Mouse (Mus musculus): ENCODE data around the gene Depdc1a. TPM values are rescaled to one million over a fixed set of nuclear protein-coding genes. Genes with fewer than 3 reads are reported as not detected.

The Depdc1a gene
- total RNA-seq, 1 experiment = 17.9 TPM

DNA sequence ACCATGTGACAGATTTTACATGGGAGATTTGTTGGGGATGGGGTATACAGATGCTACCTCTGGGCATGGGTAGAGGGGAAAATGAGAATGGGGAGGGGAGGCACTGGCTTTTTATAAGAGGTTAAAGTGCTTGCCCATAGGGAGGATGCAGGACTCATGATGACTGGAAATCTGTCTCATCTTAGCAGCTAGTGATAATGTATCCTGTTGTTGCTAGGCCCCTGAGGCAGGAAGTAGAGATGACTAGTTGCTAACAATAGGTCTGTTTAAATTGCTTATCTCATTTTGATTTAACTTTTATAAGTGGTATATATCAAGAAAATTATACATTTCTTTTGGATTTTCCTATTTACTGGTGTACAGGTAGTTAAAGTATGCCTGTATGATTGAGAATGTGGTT is 13.7 kb downstream of the Depdc1a start:
- Histone ChIP-seq H3K4me1 (ENCODE audit: control insufficient read depth in 2 of 2, insufficient read depth in 2 of 2, low read length in 2 of 2, poor library complexity in 1 of 2) (peaks cover 0 to 2% of the 10 kb centered on the region in 2 experiments; a peak in 1 of 4 replicates), H3K36me3 (ENCODE audit: control insufficient read depth, insufficient read depth, low read length, poor library complexity, severe bottlenecking) (no peaks in the 10 kb centered on the region), H3K4me3 (ENCODE audit: insufficient read depth in 1 of 2, low read depth in 1 of 2, low read length in 2 of 2, poor library complexity in 1 of 2, severe bottlenecking in 1 of 2) (no peak overlapping the region), H3K9ac (ENCODE audit: insufficient read depth, low read depth, low read length, poor library complexity, severe bottlenecking) (no peak overlapping the region), H3K27ac (ENCODE audit: insufficient read depth, low read depth, low read length, poor library complexity, severe bottlenecking) (no peak overlapping the region), H3K9me3 (ENCODE audit: control insufficient read depth, insufficient read depth, low read depth, low read length) (no peaks in the 10 kb centered on the region)
- in situ Hi-C loops (cut with MboI; ENCODE audit: low sequenced_read_pairs in 2 of 2, unreplicated experiment in 2 of 2) = no loop called here
- no peak for DNase-seq (ENCODE audit: low read depth, low spot score)
- TF ChIP-seq MAFK (IDR thresholded peaks at IDR 0.05; ENCODE audit: insufficient read depth, low read depth, low read length) (no peak), CHD2 (IDR thresholded peaks at IDR 0.05; ENCODE audit: low read depth, low read length) (no peak), HCFC1 (IDR thresholded peaks at IDR 0.05; ENCODE audit: borderline replicate concordance, insufficient read depth, low read length) (no peak), ZC3H11A (IDR thresholded peaks at IDR 0.05; ENCODE audit: borderline replicate concordance, low read depth, low read length) (no peak), ZNF384 (IDR thresholded peaks at IDR 0.05; ENCODE audit: low read depth, low read length) (no peak)

DNA sequence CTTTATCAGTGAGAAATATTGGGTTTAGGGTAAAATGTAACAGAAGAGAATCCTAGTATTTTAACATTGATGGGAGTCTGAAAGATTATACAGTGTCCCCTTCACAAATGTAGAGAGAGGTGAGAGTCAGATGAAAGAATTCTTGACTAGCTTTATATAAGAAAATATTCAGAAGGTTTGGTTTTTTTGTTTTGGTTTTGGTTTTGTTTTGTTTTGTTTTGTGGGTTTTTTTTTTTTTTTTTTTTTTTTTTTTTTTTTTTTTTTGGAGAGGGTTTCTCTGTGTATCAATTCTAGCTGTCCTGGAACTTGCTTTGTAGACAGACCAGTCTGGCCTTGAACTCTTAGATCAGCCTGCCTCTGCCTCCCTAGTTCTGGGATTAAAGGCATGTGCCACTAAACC is 33.3 kb downstream of the Depdc1a start:
- no peak overlapping the region for H3K4me3 ChIP-seq (ENCODE audit: insufficient read depth in 1 of 2, low read depth in 1 of 2, low read length in 2 of 2, poor library complexity in 1 of 2, severe bottlenecking in 1 of 2)
- in situ Hi-C loops (cut with MboI; ENCODE audit: low sequenced_read_pairs in 2 of 2, unreplicated experiment in 2 of 2) = no loop called here

GRCm38 (mm10) chr3:159548303-159548702 is 53.1 kb downstream of the Depdc1a start:
- no peak for TF ChIP-seq ZC3H11A (IDR thresholded peaks at IDR 0.05; ENCODE audit: borderline replicate concordance, low read depth, low read length)
- no peak for TF ChIP-seq MAFK (IDR thresholded peaks at IDR 0.05; ENCODE audit: insufficient read depth, low read depth, low read length)
- no peak for TF ChIP-seq HCFC1 (IDR thresholded peaks at IDR 0.05; ENCODE audit: borderline replicate concordance, insufficient read depth, low read length)
- TF ChIP-seq CHD2 (IDR thresholded peaks at IDR 0.05; ENCODE audit: low read depth, low read length) = no peak
- no peak for TF ChIP-seq ZNF384 (IDR thresholded peaks at IDR 0.05; ENCODE audit: low read depth, low read length)
- H3K9me3 ChIP-seq (ENCODE audit: control insufficient read depth, insufficient read depth, low read depth, low read length) = no peaks in the 10 kb centered on the region
- no peak overlapping the region for H3K27ac ChIP-seq (ENCODE audit: insufficient read depth, low read depth, low read length, poor library complexity, severe bottlenecking)
- H3K9ac ChIP-seq (ENCODE audit: insufficient read depth, low read depth, low read length, poor library complexity, severe bottlenecking) = no peak overlapping the region
- no peak overlapping the region for H3K4me3 ChIP-seq (ENCODE audit: insufficient read depth in 1 of 2, low read depth in 1 of 2, low read length in 2 of 2, poor library complexity in 1 of 2, severe bottlenecking in 1 of 2)
- no peak for DNase-seq (ENCODE audit: low read depth, low spot score)
- no peaks in the 10 kb centered on the region for H3K4me1 ChIP-seq (ENCODE audit: control insufficient read depth in 2 of 2, insufficient read depth in 2 of 2, low read length in 2 of 2, poor library complexity in 1 of 2)
- in situ Hi-C loops (cut with MboI; ENCODE audit: low sequenced_read_pairs in 2 of 2, unreplicated experiment in 2 of 2) = no loop called here
- no peaks in the 10 kb centered on the region for H3K36me3 ChIP-seq (ENCODE audit: control insufficient read depth, insufficient read depth, low read length, poor library complexity, severe bottlenecking)

More for the DNA sequence above, 33.3 kb downstream of the Depdc1a start:
- Histone ChIP-seq H3K9me3 (ENCODE audit: control insufficient read depth, insufficient read depth, low read depth, low read length) (no peaks in the 10 kb centered on the region), H3K9ac (ENCODE audit: insufficient read depth, low read depth, low read length, poor library complexity, severe bottlenecking) (no peak overlapping the region), H3K27ac (ENCODE audit: insufficient read depth, low read depth, low read length, poor library complexity, severe bottlenecking) (no peak overlapping the region), H3K36me3 (ENCODE audit: control insufficient read depth, insufficient read depth, low read length, poor library complexity, severe bottlenecking) (no peaks in the 10 kb centered on the region), H3K4me1 (ENCODE audit: control insufficient read depth in 2 of 2, insufficient read depth in 2 of 2, low read length in 2 of 2, poor library complexity in 1 of 2) (no peaks in the 10 kb centered on the region)
- DNase-seq (ENCODE audit: low read depth, low spot score) = no peak
- TF ChIP-seq ZC3H11A (IDR thresholded peaks at IDR 0.05; ENCODE audit: borderline replicate concordance, low read depth, low read length) (no peak), HCFC1 (IDR thresholded peaks at IDR 0.05; ENCODE audit: borderline replicate concordance, insufficient read depth, low read length) (no peak), CHD2 (IDR thresholded peaks at IDR 0.05; ENCODE audit: low read depth, low read length) (no peak)

- Histone ChIP-seq H3K9me3 (ENCODE audit: control insufficient read depth, insufficient read depth, low read depth, low read length) (no peaks in the 10 kb centered on the region), H3K9ac (ENCODE audit: insufficient read depth, low read depth, low read length, poor library complexity, severe bottlenecking) (no peak overlapping the region), H3K4me1 (ENCODE audit: control insufficient read depth in 2 of 2, insufficient read depth in 2 of 2, low read length in 2 of 2, poor library complexity in 1 of 2) (no peaks in the 10 kb centered on the region), H3K36me3 (ENCODE audit: control insufficient read depth, insufficient read depth, low read length, poor library complexity, severe bottlenecking) (no peaks in the 10 kb centered on the region), H3K4me3 (ENCODE audit: insufficient read depth in 1 of 2, low read depth in 1 of 2, low read length in 2 of 2, poor library complexity in 1 of 2, severe bottlenecking in 1 of 2) (no peak overlapping the region), H3K27ac (ENCODE audit: insufficient read depth, low read depth, low read length, poor library complexity, severe bottlenecking) (no peak overlapping the region)
- in situ Hi-C loops (cut with MboI; ENCODE audit: low sequenced_read_pairs in 2 of 2, unreplicated experiment in 2 of 2) = no loop called here
- no peak for DNase-seq (ENCODE audit: low read depth, low spot score)
- TF ChIP-seq ZC3H11A (IDR thresholded peaks at IDR 0.05; ENCODE audit: borderline replicate concordance, low read depth, low read length) (no peak), CHD2 (IDR thresholded peaks at IDR 0.05; ENCODE audit: low read depth, low read length) (no peak), ZNF384 (IDR thresholded peaks at IDR 0.05; ENCODE audit: low read depth, low read length) (no peak), HCFC1 (IDR thresholded peaks at IDR 0.05; ENCODE audit: borderline replicate concordance, insufficient read depth, low read length) (no peak), MAFK (IDR thresholded peaks at IDR 0.05; ENCODE audit: insufficient read depth, low read depth, low read length) (no peak)
These were observed 55.0 kb downstream of the Depdc1a start for GRCm38 (mm10) chr3:159550224-159550623.

Other genes starting within 250 kb of the Depdc1a start
- gene Rpe65, start 103.7 kb downstream of the Depdc1a start, total RNA-seq (2012; rRNA removed) = not detected in 2 replicates

All from ES-E14 (cell line).